Mouse (Mus musculus) CD4-positive helper T cell, adult 2 months (primary cell): ENCODE measurements at regions not wholly inside any gene's neighbourhood (a gene's known extent, or its start where the extent isn't known, plus 50 kb on each side); places are given as distances from the start of the nearest gene placed in this dataset.
A peak's percentile ranks its signal among the peaks of the same experiment; 100 is the strongest.
"Not testable (repeated sequence)": the region's sequence is repeated elsewhere in the genome, so short reads cannot be mapped to it uniquely, and the experiment has no call there.

Source experiments
- DNase-seq: peaks from one replicate; pipeline ENCODE4 v3.0.0-alpha.2; 2012; ENCODE audit warnings: low read depth, missing footprints, low spot score

DNA sequence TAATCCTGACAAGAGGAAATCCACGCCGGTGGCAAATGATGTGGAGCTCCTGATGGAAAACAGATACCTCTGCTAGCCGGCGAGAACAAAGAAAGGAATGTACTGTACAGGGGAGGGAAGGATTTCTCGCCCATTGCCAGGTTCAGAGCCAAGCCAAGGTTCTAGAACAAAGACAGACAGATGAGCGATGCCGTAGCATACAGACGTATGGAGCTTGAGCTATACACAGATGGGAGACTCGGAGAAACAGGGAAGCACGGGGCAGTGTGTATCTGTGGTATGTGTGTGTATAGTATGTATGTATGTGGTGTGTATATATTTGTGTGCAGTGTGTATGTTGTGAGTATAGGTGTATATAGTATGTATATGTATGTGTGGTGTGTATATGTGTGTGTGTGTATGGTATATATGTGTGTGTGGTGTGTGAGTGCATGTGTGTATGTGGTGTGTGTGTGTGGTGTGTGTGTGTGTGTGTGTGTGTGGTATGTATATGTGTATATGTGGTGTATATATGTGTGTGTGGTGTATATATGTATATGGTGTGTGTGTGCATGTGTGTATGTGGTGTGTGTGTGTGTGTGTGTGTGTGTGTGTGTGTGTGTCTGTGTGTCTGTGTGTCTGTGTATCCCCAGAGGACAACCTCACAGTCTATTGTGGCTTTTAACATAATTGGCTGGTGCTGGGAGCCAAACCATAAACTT lies 140.6 kb downstream of the Cand1 start:
- no peak for DNase-seq

DNA sequence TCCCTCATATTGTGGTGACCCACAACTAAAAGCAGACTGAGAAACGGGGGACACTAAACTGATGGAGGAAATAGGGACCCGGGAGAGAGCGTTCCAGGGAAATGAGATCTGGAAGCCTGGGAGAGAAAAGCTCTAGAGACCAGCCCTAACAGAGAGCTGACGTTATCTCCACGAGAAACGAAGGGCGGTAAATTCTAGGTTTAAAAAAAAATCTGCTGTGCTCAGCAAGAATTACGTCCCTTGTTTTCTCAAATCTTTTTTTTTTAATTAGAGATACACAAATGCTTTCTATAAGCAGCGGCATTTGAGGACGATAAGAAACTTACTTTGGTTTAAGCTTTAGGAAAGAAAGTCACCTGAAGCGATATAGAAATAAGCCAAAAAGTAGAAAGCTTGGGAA lies 145.7 kb downstream of the Cand1 start:
- DNase-seq = no peak

DNA sequence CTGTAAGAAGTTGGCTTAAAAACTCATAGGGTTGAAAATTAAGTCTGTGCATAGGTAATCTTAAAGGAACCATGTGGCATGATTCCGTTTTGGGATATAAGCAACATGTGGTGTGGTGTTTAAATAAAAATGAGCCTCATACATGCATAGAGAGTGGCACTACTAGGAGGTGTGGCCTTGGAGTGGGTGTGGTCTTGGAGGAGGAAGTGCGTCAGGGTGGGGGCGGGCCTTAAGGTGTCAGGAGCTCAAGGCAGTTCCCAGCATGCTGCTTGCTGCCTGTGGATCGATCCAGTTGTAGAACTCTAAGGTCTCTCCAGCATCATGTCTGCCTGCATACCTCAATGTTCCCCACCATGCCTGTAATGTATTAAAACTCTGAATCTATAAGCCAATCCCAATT lies 152.0 kb downstream of the Cand1 start:
- no peak for DNase-seq

GRCm38 (mm10) chr10:119087071-119087665 lies 152.7 kb downstream of the Cand1 start:
- DNase-seq = no peak

GRCm38 (mm10) chr10:119086450-119086849 lies 153.4 kb downstream of the Cand1 start:
- DNase-seq = no peak

DNA sequence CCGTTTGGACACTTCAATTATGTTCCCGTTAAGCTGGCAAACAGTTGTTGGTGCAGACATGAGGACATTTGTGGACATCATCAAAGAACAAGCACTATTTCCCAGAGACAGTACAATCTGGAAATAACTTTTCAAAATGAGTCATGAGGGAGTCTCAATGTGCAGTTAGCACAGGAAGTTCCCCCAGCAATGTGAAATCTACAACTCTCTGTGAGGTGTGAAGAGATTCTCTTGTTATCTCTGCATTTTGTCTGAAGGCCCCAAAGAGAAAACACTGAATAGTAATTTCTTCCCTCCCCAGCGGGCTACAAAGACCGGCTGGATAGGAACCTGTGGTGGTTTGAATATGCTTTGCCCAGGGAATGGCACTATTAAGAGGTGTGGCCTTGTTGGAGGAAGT lies 156.4 kb downstream of the Cand1 start:
- DNase-seq = no peak

GRCm38 (mm10) chr10:119082861-119083260 lies 157.0 kb downstream of the Cand1 start:
- no peak for DNase-seq

- not testable (repeated sequence) for DNase-seq
Observed at GRCm38 (mm10) chr10:119081766-119082165, 158.1 kb downstream of the Cand1 start.

DNA sequence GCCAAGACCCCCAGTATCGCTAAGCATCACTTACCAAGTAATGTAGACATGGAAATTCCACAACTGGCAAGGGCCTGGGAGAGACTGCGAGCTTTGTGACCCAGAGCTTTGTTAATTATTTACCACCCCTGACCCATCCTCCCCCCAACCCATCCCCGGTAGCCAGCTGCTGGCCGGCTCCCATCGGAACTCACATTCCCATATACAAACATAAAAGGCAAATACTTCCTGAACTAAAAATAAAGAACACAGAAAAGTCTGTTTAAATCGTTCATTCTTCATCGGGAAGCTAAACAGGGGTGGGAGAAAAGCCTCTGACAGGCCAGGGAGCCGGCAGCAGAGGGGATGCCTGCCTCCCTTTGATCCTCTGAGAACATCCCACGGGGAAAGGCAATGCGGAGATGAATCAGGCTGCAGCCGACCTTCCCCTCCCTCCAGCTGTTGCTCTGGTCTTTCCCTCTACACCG lies 163.7 kb downstream of the Cand1 start:
- DNase-seq = no peak

DNA sequence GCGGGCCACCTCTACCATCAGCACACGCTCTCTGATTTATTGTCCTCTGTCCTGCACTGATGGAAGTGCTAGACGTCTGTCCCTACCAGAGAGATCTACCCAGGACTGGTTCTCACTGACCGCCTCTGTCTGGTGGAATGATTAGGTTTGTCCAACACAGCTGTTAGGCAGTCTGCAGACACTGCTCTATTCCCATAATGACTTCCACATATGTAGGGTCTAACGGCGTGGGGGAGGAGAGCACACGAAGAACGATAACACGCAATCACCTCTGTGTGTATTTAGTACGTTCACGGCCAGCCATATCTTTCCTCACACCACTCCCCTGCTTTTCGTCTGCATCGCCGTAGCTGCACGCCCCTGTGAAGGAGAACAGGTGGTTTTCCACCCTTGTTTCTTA lies 165.0 kb downstream of the Cand1 start:
- no peak for DNase-seq

- no peak for DNase-seq
Observed at GRCm38 (mm10) chr10:119073991-119074390, 165.9 kb downstream of the Cand1 start.

DNA sequence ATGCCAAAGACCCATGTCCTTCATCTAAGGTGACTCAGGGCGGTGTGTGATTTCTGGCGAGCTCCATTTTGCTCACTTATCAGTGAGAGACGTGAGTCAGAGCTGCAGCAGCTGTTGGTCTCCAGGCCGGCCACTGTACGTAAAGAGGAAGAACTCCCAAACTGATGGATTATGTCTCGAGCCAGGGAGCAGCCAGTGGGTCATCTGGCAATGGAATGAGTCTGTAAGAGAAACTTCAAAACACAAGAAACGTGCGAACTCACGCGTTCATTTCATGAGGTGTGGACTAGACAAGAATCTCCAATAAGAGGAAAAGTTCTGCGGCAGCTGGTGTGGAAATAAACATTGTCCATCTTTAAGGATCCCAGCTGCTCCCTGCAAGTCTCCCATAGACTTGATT lies 170.4 kb downstream of the Cand1 start:
- no peak for DNase-seq

DNA sequence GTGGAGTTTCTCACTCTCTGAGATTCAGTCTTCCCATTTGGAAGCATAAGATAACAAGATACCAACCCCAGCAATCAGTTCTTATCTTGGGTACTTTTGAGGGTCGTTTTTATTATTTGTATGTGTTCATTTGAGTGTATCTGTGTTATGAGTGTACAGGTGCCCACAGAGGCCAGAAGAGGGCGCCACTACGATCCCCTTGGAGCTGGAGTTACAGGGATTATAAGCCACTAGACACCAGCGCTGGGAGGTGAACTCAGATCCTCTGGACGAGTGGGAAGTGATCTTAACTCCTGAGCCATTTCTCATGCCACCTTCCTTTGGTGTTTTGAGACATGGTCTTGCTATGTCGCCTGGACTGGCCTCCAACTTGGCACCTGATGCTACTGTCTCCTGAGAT lies 172.0 kb downstream of the Cand1 start:
- no peak for DNase-seq

GRCm38 (mm10) chr10:119067366-119067765 lies 172.5 kb downstream of the Cand1 start:
- DNase-seq = no peak

DNA sequence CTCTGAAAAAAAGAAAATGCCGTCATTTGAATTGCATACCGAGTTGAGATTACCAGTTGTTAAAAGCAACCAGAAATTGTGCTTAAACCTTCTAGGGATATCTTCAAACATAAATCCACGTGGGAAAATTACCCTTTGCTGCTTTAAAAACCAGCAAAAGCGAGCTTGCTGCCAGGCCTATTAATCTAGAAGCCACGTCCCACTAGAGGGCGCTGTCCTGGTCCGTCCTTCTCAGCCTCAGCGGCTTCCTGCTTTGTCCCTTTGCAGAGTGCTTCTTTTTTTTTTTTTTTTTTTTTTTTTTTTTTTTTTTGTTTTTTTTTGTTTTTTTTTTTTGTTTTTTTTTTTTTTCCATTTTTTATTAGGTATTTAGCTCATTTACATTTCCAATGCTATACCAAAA lies 173.9 kb downstream of the Cand1 start:
- peak; percentile 80 for DNase-seq

DNA sequence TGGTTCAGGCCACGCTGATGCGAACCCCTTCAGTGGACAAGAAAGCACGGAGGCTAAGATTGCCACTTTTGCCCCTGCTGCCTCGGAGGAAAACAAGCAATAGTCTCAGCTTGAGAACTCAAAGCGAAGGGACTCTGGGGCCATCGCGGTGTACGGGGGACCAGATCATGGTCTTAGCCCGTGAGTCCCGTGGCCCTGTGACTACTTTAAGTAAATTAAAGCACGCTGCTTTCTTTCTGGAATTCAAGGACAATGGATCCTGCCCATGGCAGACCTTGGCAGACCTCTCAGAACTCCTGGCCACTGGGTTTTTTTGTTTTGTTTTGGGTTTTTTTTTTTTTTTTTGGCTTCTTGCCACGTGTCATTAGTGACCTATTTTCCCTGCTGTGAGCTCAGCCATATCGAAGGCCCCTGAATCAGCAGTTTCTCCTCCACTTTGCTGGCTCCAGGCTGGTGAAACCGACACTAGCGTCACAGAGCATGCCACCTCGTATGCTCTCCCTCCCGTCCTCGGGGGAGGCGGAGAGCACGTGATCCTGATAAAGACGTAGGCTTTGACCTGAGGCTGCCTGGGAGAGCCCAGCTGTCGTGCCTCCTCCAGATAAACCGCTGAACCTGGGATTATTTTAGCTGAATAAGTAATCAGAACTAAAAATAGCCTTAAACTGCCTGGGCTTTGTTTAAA lies 174.6 kb downstream of the Cand1 start:
- DNase-seq = peak; percentile 44

DNA sequence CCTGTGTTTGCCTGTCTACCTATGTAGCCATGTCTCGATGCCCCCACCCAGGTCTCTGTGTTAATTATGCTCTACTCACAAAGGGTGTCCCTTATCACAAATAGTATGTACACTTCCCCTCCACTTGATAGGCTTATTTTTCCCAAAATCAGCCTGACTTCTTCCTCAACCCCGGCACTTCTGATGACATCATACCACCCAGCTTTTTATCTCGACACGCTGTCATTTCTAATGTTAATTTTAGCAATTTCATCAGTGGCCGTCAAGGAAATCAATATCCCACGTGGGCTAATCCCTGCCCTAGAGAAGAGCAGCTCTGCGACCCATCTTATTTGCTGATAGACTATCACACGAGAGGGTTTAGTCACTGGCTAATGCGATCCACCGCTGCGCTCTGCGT lies 175.6 kb downstream of the Cand1 start:
- no peak for DNase-seq

DNA sequence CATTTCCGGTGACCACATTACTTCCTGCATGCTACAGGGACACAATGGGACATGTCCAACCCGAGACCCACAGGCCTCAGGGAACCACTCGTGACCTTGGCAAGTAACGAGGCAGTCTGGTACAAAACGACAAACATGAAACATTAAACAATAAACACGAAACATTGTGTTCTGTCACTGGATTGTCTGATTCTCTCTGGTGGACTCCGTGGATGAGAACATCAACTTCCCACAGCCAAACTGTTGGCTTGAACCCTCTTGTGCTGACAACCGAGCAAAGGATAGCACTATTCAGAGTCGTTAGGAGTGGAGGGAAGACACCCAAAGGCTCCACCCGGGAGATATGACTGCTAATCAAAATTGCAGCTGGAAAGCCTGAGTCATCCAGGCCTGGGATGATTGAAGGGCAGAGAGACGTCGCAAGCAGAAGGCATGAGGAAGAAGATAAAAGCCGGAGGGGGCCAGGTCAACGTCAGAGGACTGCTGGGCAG lies 176.6 kb downstream of the Cand1 start:
- DNase-seq = no peak

GRCm38 (mm10) chr10:119061958-119062599 lies 177.8 kb downstream of the Cand1 start:
- DNase-seq = no peak

DNA sequence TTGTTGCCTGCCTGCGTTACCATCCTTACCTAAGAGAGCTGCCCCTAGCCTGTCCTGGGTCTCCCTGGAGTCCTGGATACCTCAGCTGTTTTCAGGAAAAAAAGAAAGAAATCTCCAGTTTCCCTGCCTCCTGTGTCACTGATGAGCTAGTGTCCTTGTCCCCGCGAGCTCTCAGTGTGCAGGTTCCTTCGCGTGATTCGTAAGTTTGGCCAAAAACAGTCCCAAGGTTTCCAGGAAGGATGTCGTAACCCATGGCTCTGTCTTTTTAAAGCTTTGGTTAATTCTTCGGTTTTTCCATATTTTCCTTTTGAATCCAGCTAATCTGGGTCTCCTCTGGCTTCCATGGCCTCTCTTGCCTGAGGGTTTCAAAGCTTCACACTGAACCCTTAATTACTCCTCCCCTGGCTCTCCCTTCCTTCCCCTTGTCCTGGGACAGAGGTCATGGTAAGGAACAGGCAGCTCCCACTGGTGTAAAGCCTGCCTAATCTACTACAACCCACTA lies 178.5 kb downstream of the Cand1 start:
- no peak for DNase-seq

GRCm38 (mm10) chr10:119058493-119059020 lies 181.3 kb downstream of the Cand1 start:
- DNase-seq = no peak
